Mouse (Mus musculus): ENCODE measurements around the gene Hoxd8. TPM values are rescaled to one million over a fixed set of nuclear protein-coding genes. Genes with fewer than 3 reads are reported as not detected.
A peak's percentile ranks its signal among the peaks of the same experiment; 100 is the strongest.

The Hoxd8 gene
- total RNA-seq, 2 experiments from 2014 or later, result 0.65 to 2.3 TPM

GRCm38 (mm10) chr2:74714156-74714789, 9.9 kb downstream of the Hoxd8 start:
- peak in 1 of 2 experiments; percentile 8 for DNase-seq

DNA sequence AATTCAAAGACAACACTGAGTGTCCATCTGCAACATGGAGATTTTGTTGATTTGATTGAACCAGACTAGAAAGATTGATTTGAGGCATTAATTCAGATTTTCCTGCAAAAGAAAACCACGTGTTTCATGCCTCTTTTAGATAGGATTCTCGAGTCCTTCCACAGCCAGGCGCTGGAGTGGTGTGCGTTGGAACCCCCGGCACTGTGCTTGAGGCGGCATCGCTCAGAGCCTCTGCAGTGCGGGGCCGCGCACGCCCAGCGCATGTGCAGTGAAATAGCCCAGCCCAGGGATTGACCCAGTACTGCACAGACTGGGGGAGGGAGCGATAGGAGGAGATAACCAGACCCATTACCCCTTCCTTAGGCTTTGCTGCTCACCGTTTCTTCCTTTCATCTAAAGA, 10.5 kb downstream of the Hoxd8 start:
- DNase-seq, result no peak

- DNase-seq, result peak; percentile 81 to 91
These were observed 11.3 kb downstream of the Hoxd8 start for GRCm38 (mm10) chr2:74715504-74716241.

- DNase-seq, result no peak
These were observed 16.0 kb downstream of the Hoxd8 start for GRCm38 (mm10) chr2:74720384-74720783.

GRCm38 (mm10) chr2:74720955-74721491, 16.6 kb downstream of the Hoxd8 start:
- no peak for DNase-seq

- DNase-seq, result no peak
These were observed 17.5 kb downstream of the Hoxd8 start for GRCm38 (mm10) chr2:74721882-74722281.

GRCm38 (mm10) chr2:74722949-74723348, 18.5 kb downstream of the Hoxd8 start:
- DNase-seq, result no peak

- no peak for DNase-seq
These were observed 20.0 kb downstream of the Hoxd8 start for GRCm38 (mm10) chr2:74724244-74725015.

DNA sequence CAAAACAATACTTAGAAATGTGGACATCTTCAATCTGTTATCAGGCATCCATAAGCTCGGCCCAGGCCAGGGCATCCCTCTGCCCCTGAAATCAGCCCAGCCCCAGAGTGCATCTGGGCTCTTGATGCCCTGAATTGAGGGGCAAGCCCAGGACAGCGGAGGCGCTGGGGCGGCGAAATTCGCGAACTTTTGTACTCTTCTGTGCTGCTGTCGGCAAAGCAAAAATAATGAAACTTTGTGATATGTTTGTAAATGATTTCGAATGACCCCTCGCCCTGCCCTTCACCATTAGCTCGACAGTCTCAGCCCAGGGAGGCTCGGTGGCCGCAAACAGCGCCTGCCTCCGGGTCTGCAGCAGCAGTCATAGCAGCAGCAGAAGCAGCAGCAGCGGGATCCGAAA, 20.8 kb downstream of the Hoxd8 start:
- DNase-seq, result no peak

DNA sequence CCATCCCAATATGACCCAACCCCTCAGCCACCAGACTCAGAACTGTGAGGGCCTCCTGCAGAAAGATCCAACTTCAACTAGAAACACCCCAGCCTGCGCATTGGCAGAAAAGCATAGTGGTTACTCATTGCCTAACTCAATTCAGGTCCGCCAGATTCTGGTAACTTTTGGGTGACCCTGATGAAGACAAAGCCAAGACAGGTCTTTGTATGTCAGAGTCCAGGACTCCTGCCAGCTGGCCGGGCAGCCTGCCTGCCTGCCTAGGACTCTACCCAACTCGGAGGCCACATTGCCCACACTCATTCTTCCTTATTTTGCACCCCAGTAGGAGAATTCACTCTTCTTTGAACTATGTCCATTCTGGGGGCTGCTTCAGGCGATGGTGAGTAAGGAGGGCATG, 22.1 kb downstream of the Hoxd8 start, which contains the start of gene Gm28230:
Gene Gm28230 (plus strand): TSS at position 178 of the 400 bp plus-strand sequence.
- no peak for DNase-seq

- DNase-seq, result no peak
These were observed 22.7 kb downstream of the Hoxd8 start for GRCm38 (mm10) chr2:74726973-74727639.

DNA sequence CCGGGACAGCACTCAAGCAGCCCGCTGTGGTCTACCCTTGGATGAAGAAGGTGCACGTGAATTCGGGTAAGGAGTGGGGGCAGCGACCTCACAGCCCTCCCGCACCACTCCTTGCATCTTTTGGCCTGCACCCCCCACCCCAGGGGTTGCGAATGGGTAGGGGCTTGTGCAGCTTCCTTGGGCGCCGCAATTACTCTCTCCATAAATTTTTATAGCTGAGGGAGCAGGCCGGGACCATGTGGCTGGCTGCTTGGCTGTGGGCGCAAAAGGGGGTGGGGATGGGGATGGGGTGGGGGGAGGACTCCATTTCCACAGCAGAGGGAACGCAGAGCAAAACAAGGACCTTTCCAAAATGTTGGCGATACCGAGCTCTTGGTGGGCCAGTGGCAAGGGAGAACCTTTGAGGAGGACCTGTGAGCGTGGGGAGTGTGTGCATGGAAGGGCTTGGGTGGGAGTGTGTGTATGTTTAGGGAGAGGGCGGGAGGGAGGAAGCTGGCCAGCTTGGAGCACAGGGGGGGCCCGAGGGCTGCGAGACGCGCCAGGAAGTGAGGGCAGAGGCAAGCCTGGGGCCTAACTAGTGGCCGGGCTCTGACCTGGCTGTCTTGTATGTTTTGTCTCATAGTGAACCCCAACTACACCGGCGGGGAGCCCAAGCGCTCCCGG, 23.4 kb downstream of the Hoxd8 start:
- no peak for DNase-seq

- DNase-seq, result no peak
These were observed 23.9 kb downstream of the Hoxd8 start for GRCm38 (mm10) chr2:74728303-74728680.

DNA sequence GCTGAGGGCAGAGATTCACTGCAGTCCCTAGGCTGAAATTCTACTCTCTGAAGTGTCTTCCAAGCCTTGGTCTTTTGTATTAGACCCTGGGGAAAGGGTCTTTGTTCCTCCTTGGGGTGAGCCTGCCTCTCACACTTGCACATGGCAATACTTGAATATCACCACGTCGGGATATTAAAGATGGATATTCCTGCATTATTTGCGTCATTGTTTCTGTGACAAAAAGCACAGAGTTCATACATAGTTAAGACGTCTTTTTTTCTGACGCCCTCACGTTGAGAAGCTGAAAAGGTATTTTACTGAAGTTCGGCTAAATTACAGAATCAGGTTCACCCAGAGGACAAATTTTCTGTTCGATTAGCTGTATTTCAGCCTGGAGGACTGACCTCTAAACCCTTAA, 25.9 kb downstream of the Hoxd8 start:
- DNase-seq, result no peak

DNA sequence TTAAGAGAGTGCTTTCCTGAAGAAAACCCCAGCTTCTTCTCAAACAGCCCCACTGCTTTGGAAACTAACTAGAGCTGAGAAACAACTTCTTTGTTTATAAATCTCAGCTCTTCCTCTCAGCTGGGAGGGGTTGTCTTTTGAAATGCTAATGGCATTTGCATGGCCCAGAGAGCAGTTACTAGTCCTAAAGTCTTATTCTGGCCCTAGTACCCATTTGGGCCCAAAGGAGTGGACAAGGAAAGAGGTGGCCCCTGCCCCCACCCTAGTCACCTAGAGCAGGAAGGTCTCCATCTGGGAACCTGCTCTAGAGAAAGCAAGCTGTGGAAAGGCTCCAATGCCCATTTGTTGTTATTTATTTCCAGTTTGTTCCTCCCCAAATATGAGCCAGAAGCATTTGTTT, 26.6 kb downstream of the Hoxd8 start:
- no peak for DNase-seq

- no peak for DNase-seq
These were observed 27.5 kb downstream of the Hoxd8 start for GRCm38 (mm10) chr2:74731799-74732512.

DNA sequence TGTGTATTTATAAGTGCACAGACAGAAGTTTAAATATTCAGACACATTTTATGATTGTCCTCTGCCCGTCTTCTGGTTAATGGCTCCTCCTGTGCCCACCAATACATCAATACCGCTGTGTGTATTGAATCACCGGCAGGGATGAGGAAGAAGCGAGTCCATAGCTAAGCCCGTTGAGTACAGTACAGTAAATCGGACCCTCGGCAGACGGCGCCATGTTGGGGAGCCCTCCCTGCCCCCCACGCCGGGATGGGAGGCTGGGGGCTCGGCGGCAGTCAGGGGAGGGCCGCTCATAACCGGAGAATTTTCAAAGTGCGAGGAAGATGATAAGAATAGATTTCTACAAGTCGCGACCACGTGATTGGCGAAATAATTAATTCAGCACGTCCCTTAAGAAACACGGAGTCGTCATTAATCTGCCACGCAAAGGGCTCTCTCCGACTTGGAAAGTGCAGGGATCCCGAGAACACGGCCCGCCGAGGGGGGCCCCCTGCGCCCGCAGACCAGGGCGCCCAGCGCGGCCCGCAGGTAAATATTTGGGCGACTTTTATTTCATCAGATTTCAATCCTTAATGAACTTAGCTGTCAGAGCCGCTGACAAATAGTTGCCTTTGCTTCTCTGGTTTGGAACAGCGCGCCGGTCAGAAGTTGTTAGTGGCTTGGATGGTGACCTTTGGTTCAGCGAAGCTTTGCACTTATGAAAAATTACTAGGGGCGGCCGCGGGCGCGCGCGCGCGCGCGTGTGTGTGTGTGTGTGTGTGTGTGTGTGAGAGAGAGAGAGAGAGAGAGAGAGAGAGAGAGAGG, 28.3 kb downstream of the Hoxd8 start:
- no peak for DNase-seq

DNA sequence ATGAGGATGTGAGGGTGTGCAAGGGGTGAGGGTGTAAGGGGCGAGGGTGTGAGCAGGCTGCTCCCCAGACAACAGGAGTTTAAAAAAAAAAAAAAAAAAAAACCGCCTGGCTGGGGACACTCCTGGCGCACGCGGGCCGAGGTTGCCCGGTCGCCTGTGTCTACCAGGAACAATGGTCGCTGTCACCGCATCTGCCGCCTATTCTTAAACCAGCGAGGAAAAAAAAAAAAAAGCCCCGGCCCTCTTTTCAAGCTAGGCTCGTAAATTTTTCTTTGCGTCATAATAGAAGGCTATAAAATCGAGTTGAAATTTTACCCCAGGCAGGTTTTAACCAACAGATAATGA, 28.9 kb downstream of the Hoxd8 start:
- no peak for DNase-seq

DNA sequence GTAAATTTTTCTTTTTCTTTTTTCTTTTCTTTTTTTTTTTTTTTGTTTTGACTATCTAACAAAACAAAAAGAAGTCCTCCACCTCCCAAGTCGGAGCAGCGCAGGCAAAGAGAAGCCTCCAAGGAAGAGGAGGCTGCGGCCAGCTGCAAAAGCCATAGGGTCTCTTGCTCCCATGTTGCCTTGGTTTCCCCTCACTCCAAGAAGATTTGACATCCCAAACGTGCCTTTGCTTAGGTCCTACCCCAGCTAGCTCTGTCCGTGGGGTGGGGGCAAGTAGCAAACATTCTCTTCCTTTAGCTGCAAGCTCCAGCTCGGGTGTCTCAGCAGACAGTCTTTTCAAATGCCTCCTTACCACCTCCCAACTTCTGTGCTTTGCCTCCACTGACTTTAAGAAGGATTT, 29.4 kb downstream of the Hoxd8 start:
- no peak for DNase-seq

GRCm38 (mm10) chr2:74734451-74734850, 30.0 kb downstream of the Hoxd8 start:
- no peak for DNase-seq

Data from heart, adult 18-20 months (tissue).